Mouse (Mus musculus): ENCODE results near the gene Ap2b1.
"Not testable (repeated sequence)": the region's sequence is repeated elsewhere in the genome, so short reads cannot be mapped to it uniquely, and the experiment has no call there.

Ap2b1 gene

GRCm38 (mm10) chr11:83302124-83302523 is 3.3 kb downstream of the Ap2b1 start:
- DNase-seq = no peak

- peak; percentile 94 for DNase-seq
Observed at GRCm38 (mm10) chr11:83302526-83303251, 3.9 kb downstream of the Ap2b1 start, which contains the start of gene Pex12. Gene Pex12, minus strand, starts transcription at chr11:83302586.

GRCm38 (mm10) chr11:83303751-83304150 is 4.9 kb downstream of the Ap2b1 start:
- DNase-seq = no peak

GRCm38 (mm10) chr11:83304485-83304884 is 5.7 kb downstream of the Ap2b1 start:
- DNase-seq = no peak

GRCm38 (mm10) chr11:83306700-83307253 is 8.0 kb downstream of the Ap2b1 start:
- DNase-seq = no peak

GRCm38 (mm10) chr11:83312471-83312870 is 13.6 kb downstream of the Ap2b1 start:
- DNase-seq = peak; percentile 78

- DNase-seq = no peak
Observed at GRCm38 (mm10) chr11:83319048-83319447, 20.2 kb downstream of the Ap2b1 start.

- DNase-seq = not testable (repeated sequence)
Observed at GRCm38 (mm10) chr11:83326692-83327091, 27.9 kb downstream of the Ap2b1 start.

GRCm38 (mm10) chr11:83327427-83327826 is 28.6 kb downstream of the Ap2b1 start:
- DNase-seq = peak; percentile 45

- peak; percentile 54 for DNase-seq
Observed at GRCm38 (mm10) chr11:83335826-83336225, 37.0 kb downstream of the Ap2b1 start.

- no peak for DNase-seq
Observed at GRCm38 (mm10) chr11:83339705-83340104, 40.9 kb downstream of the Ap2b1 start.

- DNase-seq = no peak
Observed at GRCm38 (mm10) chr11:83341716-83342245, 43.0 kb downstream of the Ap2b1 start.

- DNase-seq = no peak
Observed at GRCm38 (mm10) chr11:83355428-83355827, 56.6 kb downstream of the Ap2b1 start.

- peak; percentile 28 for DNase-seq
Observed at GRCm38 (mm10) chr11:83357421-83357820, 58.6 kb downstream of the Ap2b1 start.

GRCm38 (mm10) chr11:83364656-83365055 is 65.8 kb downstream of the Ap2b1 start:
- DNase-seq = no peak

GRCm38 (mm10) chr11:83371267-83371666 is 72.4 kb downstream of the Ap2b1 start:
- DNase-seq = no peak

- no peak for DNase-seq
Observed at GRCm38 (mm10) chr11:83379745-83380341, 81.0 kb downstream of the Ap2b1 start.

GRCm38 (mm10) chr11:83382876-83383531 is 84.2 kb downstream of the Ap2b1 start:
- DNase-seq = no peak

- no peak for DNase-seq
Observed at GRCm38 (mm10) chr11:83383532-83383887, 84.7 kb downstream of the Ap2b1 start.

- peak; percentile 65 for DNase-seq
Observed at GRCm38 (mm10) chr11:83393062-83393461, 94.2 kb downstream of the Ap2b1 start.

- DNase-seq = peak; percentile 49
Observed at GRCm38 (mm10) chr11:83394802-83395439, 96.1 kb downstream of the Ap2b1 start.

GRCm38 (mm10) chr11:83397626-83398025 is 98.8 kb downstream of the Ap2b1 start:
- DNase-seq = no peak

- no peak for DNase-seq
Observed at GRCm38 (mm10) chr11:83398724-83399123, 99.9 kb downstream of the Ap2b1 start.

All from layer of hippocampus, adult 9-11 months (tissue).